ENCODE assay signal across 15 mouse cellular contexts in genomic region chr1:21070658-21071057, GRCm38 (mm10). TPM values are rescaled to one million over a fixed set of nuclear protein-coding genes. Genes with fewer than 3 reads are reported as not detected.
DNase-seq lines count a peak whose midpoint lies in the region; ATAC-seq lines count a peak whose summit lies in the region.
"Had no signal": no experiment of that assay in that cellular context is flagged by ENCODE, and none has a peak within 500 bp of the region (broad histone marks: within the 10 kb centered on the region; RNA-seq: fewer than 3 reads in every experiment).

No protein-coding gene starts in this region.

- no peak for ATAC-seq in heart, embryonic 12.5 days (ENCODE audit: insufficient number of reproducible peaks, low FRiP score)
- ATAC-seq in heart, embryonic 13.5 days (ENCODE audit: extremely low read depth, insufficient number of reproducible peaks, low FRiP score, low TSS enrichment), result no peak
- no peak for ATAC-seq in monocyte, adult 5-6 weeks (replicated peaks; ENCODE audit: insufficient number of reproducible peaks, low FRiP score, low TSS enrichment, poor library complexity, severe bottlenecking)
- ATAC-seq in erythroblast, adult 5-6 weeks (replicated peaks; ENCODE audit: low FRiP score, poor library complexity, severe bottlenecking), result no peak
- ATAC-seq: hindbrain, postnatal 0 days; Patski had no signal

- intact Hi-C loops in heart, postnatal 36 days (cut with DNase I), result no loop called here

- peak overlapping the region; percentile 76 for H3K27ac ChIP-seq in heart, embryonic 12.5 days (ENCODE audit: poor library complexity, severe bottlenecking)
- peak overlapping the region; percentile 76 for H3K27ac ChIP-seq in brown adipose tissue, adult 24 weeks (replicated peaks; ENCODE audit: low read depth, low read length)
- H3K27ac ChIP-seq in heart, embryonic 13.5 days (replicated peaks), result peak overlapping the region; percentile 22
- H3K27ac ChIP-seq: hindbrain, postnatal 0 days; macrophage had no signal

- no peak overlapping the region for H3K4me2 ChIP-seq in heart, embryonic 12.5 days
- peak overlapping the region; percentile 12; the same call in 1 of the 2 replicates for H3K4me2 ChIP-seq in heart, embryonic 13.5 days

- DNase-seq in heart, postnatal 36 days, result no peak
- DNase-seq in kidney, postnatal 14 days, result peak; percentile 47
- no peak for DNase-seq in cerebellum, adult 9-11 months
- DNase-seq: cerebellum, postnatal 25 days; layer of hippocampus, adult 9-11 months; spleen, adult 18-20 months; thymus, postnatal 14 days had no signal

- H3K27me3 ChIP-seq in heart, embryonic 12.5 days (replicated peaks), result no peaks in the 10 kb centered on the region
- no peaks in the 10 kb centered on the region for H3K27me3 ChIP-seq in heart, embryonic 13.5 days (replicated peaks)
- H3K27me3 ChIP-seq: Patski had no signal

- peaks cover 11% of the 10 kb centered on the region for H3K36me3 ChIP-seq in heart, embryonic 12.5 days
- H3K36me3 ChIP-seq in heart, embryonic 13.5 days, result peaks cover 9% of the 10 kb centered on the region

- no peak overlapping the region for H3K4me3 ChIP-seq in heart, embryonic 12.5 days
- H3K4me3 ChIP-seq in brown adipose tissue, adult 24 weeks (ENCODE audit: insufficient read depth, low read depth, low read length), result peak overlapping the region; percentile 46
- H3K4me3 ChIP-seq in heart, embryonic 13.5 days, result no peak overlapping the region

- WGBS in heart, embryonic 12.5 days, result 57% methylated on average over 13 of the region's 13 CpGs
- WGBS in heart, embryonic 13.5 days, result 64% methylated on average over 13 of the region's 13 CpGs

- H3K9me3 ChIP-seq in heart, embryonic 12.5 days (replicated peaks), result peaks cover 5% of the 10 kb centered on the region; the same call in 1 of the 2 replicates
- H3K9me3 ChIP-seq in heart, embryonic 13.5 days, result peaks cover 7% of the 10 kb centered on the region; the same call in 1 of the 2 replicates

- H3K4me1 ChIP-seq in heart, embryonic 12.5 days (replicated peaks), result peaks cover 70% of the 10 kb centered on the region
- H3K4me1 ChIP-seq in brown adipose tissue, adult 24 weeks (ENCODE audit: control insufficient read depth, insufficient read depth, insufficient read length, low read length), result peaks cover 8% of the 10 kb centered on the region; the same call in 1 of the 2 replicates
- peaks cover 79% of the 10 kb centered on the region for H3K4me1 ChIP-seq in heart, embryonic 13.5 days

- no peak overlapping the region for H3K9ac ChIP-seq in heart, embryonic 12.5 days
- no peak overlapping the region for H3K9ac ChIP-seq in heart, embryonic 13.5 days

RNA-seq across cellular contexts. Expression of gene Tram2, which starts 8.4 kb away (rescaled TPM):
- 5.5 and 5.8 TPM in 2 replicates for polyA plus RNA-seq in heart, embryonic 12.5 days (2016; fragmentation: Nextera tagmentation; extraction: Ambion mirVana)
- 1 to 10 TPM; 5.7 to 7.3 TPM for total RNA-seq in heart, postnatal 36 days (2021)
- polyA plus RNA-seq in brown adipose tissue, adult 24 weeks (2012; ENCODE audit: insufficient read depth, insufficient read length, missing spikeins), result 1.9 TPM in 2 replicates
- polyA plus RNA-seq in heart, embryonic 13.5 days (2015; fragmentation: Nextera tagmentation; extraction: Ambion mirVana), result 4.3 and 4.4 TPM in 2 replicates
- total RNA-seq in monocyte, adult 5-6 weeks (2017), result 1.1 to 4.7 TPM (median 2.1 TPM) in 3 replicates
- 1.0 and 1.7 TPM in 2 replicates for total RNA-seq in erythroblast, adult 5-6 weeks (2015; ENCODE audit: low replicate concordance)
- total RNA-seq in erythroblast, adult 5-6 weeks (2017; ENCODE audit: low replicate concordance), result 0.34 and 0.42 TPM in 2 replicates

Comparison
In these comparisons a context has a peak if more than half of its experiments do, and no peak if none do; other contexts are left out.
1. H3K27ac ChIP-seq: peak in every context shown above with its lines; median percentile 76 in heart, embryonic 12.5 days; 76 in brown adipose tissue, adult 24 weeks; 22 in heart, embryonic 13.5 days.